8 mouse cellular contexts compared by ENCODE assay signal in genomic region chr6:100834489-100835160, GRCm38 (mm10). TPM values are rescaled to one million over a fixed set of nuclear protein-coding genes. Genes with fewer than 3 reads are reported as not detected.
DNase-seq lines count a peak whose midpoint lies in the region; ATAC-seq and TF ChIP-seq lines count a peak whose summit lies in the region.

No protein-coding gene starts in this region.

- peaks cover 17% of the 10 kb centered on the region for H3K4me1 ChIP-seq in lung, adult 2 months (ENCODE audit: control insufficient read depth, insufficient read depth, low read length)
- peaks cover 7% of the 10 kb centered on the region; the same call in 1 of the 2 replicates for H3K4me1 ChIP-seq in embryonic facial prominence, embryonic 14.5 days (ENCODE audit: control insufficient read depth, insufficient read depth, low read length)
- no peaks in the 10 kb centered on the region; the same call in 1 of the 2 replicates for H3K4me1 ChIP-seq in intestine, postnatal 0 days (replicated peaks; ENCODE audit: control insufficient read depth, insufficient read depth, low read length)
- H3K4me1 ChIP-seq in neural tube, embryonic 15.5 days = peaks cover 36% of the 10 kb centered on the region

- no peaks in the 10 kb centered on the region for H3K9me3 ChIP-seq in embryonic facial prominence, embryonic 14.5 days (ENCODE audit: control insufficient read depth, low read length)
- no peaks in the 10 kb centered on the region for H3K9me3 ChIP-seq in intestine, postnatal 0 days (ENCODE audit: control insufficient read depth)
- no peaks in the 10 kb centered on the region for H3K9me3 ChIP-seq in neural tube, embryonic 15.5 days (replicated peaks)

- peaks cover 49% of the 10 kb centered on the region for H3K36me3 ChIP-seq in embryonic facial prominence, embryonic 14.5 days (ENCODE audit: control insufficient read depth, insufficient read depth, low read length)
- H3K36me3 ChIP-seq in intestine, postnatal 0 days (ENCODE audit: control insufficient read depth, insufficient read depth) = peaks cover 27% of the 10 kb centered on the region
- peaks cover 26% of the 10 kb centered on the region for H3K36me3 ChIP-seq in neural tube, embryonic 15.5 days

- ATAC-seq in embryonic facial prominence, embryonic 14.5 days (ENCODE audit: low read depth) = no peak
- no peak for ATAC-seq in intestine, postnatal 0 days
- no peak for ATAC-seq in neural tube, embryonic 15.5 days (ENCODE audit: low FRiP score)
- ATAC-seq in activated CD4-positive, CD25-positive, alpha-beta regulatory T cell, adult 4 months = no peak

- no peak for DNase-seq in lung, adult 2 months
- no peak for DNase-seq in lung, postnatal 25 days (ENCODE audit: low spot score)
- DNase-seq in embryonic facial prominence, embryonic 14.5 days (ENCODE audit: low spot score) = no peak
- DNase-seq in right cerebral cortex, postnatal 25 days = no peak
- DNase-seq in spleen, postnatal 36 days (ENCODE audit: low spot score in 2 of 2) = no peak

- no peaks in the 10 kb centered on the region for H3K27me3 ChIP-seq in embryonic facial prominence, embryonic 14.5 days (replicated peaks; ENCODE audit: control insufficient read depth, insufficient read depth, low read length)
- H3K27me3 ChIP-seq in intestine, postnatal 0 days (replicated peaks; ENCODE audit: control insufficient read depth, insufficient read depth, low read length) = no peaks in the 10 kb centered on the region
- H3K27me3 ChIP-seq in neural tube, embryonic 15.5 days (replicated peaks) = no peaks in the 10 kb centered on the region

- H3K9ac ChIP-seq in embryonic facial prominence, embryonic 14.5 days (ENCODE audit: low read depth, low read length) = peak overlapping the region; percentile 89
- H3K9ac ChIP-seq in intestine, postnatal 0 days (ENCODE audit: low read depth, low read length) = peak overlapping the region; percentile 80
- H3K9ac ChIP-seq in neural tube, embryonic 15.5 days (replicated peaks) = peak overlapping the region; percentile 76

- H3K4me2 ChIP-seq in embryonic facial prominence, embryonic 14.5 days (ENCODE audit: low read depth, low read length) = peak overlapping the region; percentile 58
- peak overlapping the region; percentile 71 for H3K4me2 ChIP-seq in intestine, postnatal 0 days (replicated peaks; ENCODE audit: low read depth)
- peak overlapping the region; percentile 58 for H3K4me2 ChIP-seq in neural tube, embryonic 15.5 days

- TF ChIP-seq POLR2A in lung, adult 2 months (IDR thresholded peaks at IDR 0.05; ENCODE audit: borderline replicate concordance, extremely low read depth, low read depth, low read length) = no peak

- TF ChIP-seq CTCF in lung, adult 2 months (IDR thresholded peaks at IDR 0.05; ENCODE audit: insufficient read depth, low read length) = no peak
- TF ChIP-seq CTCF in intestine, postnatal 0 days (IDR thresholded peaks at IDR 0.05; ENCODE audit: low read depth) = no peak

- 33% methylated on average over 9 of the region's 9 CpGs for WGBS in lung, adult 2 months
- 32% methylated on average over 9 of the region's 9 CpGs for WGBS in embryonic facial prominence, embryonic 14.5 days
- WGBS in intestine, postnatal 0 days = 25% methylated on average over 9 of the region's 9 CpGs
- WGBS in neural tube, embryonic 15.5 days = 42% methylated on average over 9 of the region's 9 CpGs

- peak overlapping the region; percentile 98 for H3K4me3 ChIP-seq in lung, adult 2 months (replicated peaks; ENCODE audit: extremely low read depth, low read depth, low read length)
- H3K4me3 ChIP-seq in embryonic facial prominence, embryonic 14.5 days (ENCODE audit: low read depth, low read length) = peak overlapping the region; percentile 87
- peak overlapping the region; percentile 79 for H3K4me3 ChIP-seq in intestine, postnatal 0 days (ENCODE audit: low read depth, low read length)
- H3K4me3 ChIP-seq in neural tube, embryonic 15.5 days (replicated peaks) = peak overlapping the region; percentile 80

- peak overlapping the region; percentile 94; the same call in 1 of the 2 replicates for H3K27ac ChIP-seq in embryonic facial prominence, embryonic 14.5 days (replicated peaks; ENCODE audit: low read depth, low read length)
- no peak overlapping the region for H3K27ac ChIP-seq in intestine, postnatal 0 days (ENCODE audit: low read depth, low read length)
- H3K27ac ChIP-seq in neural tube, embryonic 15.5 days (replicated peaks) = peak overlapping the region; percentile 90

RNA-seq across cellular contexts. Expression of gene Ppp4r2, which starts 1.2 kb away (rescaled TPM):
- polyA plus RNA-seq in lung, adult 2 months (2012; rRNA removed) = 14.1 and 20.9 TPM in 2 replicates
- polyA plus RNA-seq in embryonic facial prominence, embryonic 14.5 days (2014; fragmentation: Nextera tagmentation; extraction: Ambion mirVana) = 29.5 and 30.4 TPM in 2 replicates
- polyA plus RNA-seq in intestine, postnatal 0 days (2015; fragmentation: Nextera tagmentation; extraction: Ambion mirVana) = 8.6 and 10.0 TPM in 2 replicates
- 13.3 and 14.8 TPM in 2 replicates for polyA plus RNA-seq in neural tube, embryonic 15.5 days (2015; fragmentation: Nextera tagmentation; extraction: Ambion mirVana)
- 10 to 100 TPM; 25.0 to 27.7 TPM for polyA plus RNA-seq in activated CD4-positive, CD25-positive, alpha-beta regulatory T cell, adult 4 months (2017; shearing (Covaris generic))
